Mouse (Mus musculus) layer of hippocampus, postnatal 36 days (tissue): ENCODE data around the gene Reln. TPM values are rescaled to one million over a fixed set of nuclear protein-coding genes. Genes with fewer than 3 reads are reported as not detected.

Experiments used
- DNase-seq, 2 experiments: peaks; one replicate each; pipeline ENCODE4 v3.0.0; 2022
- total RNA-seq, 2 experiments: library from RNA; stranded (reverse); gene quantifications; 2 replicates each; pipeline ENCODE4 v1.2.3; 2021

Reln gene
- 10 to 100 TPM; 41.4 to 54.1 TPM for total RNA-seq

DNA sequence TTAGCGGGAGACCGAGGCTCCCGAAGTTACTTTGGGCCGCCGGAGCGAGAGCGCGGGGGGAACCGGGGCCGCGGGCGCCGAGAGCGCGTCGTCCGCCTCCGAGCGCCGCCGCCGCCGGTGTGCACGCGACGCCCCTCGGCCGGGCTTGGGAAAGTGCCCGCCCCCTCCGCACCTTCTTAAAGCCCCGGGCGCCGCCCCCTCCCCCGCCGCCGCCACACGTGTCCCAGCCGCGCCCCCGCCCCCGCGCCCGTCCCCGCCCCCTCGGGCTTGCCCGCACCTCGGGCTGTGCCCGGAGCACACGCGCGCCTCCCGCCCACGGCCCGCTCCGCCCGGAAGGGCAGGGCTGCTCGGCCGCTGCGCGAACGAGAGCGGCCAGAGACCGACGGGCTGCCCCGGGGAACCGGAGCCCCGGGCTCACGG, at the start of gene Reln:
TSS of gene Reln (minus strand) at position 147 of the 420 bp plus-strand sequence.
- DNase-seq = no peak

- DNase-seq = no peak
Observed at GRCm38 (mm10) chr5:22388502-22388901, 44.0 kb upstream of the Reln start.

GRCm38 (mm10) chr5:22360510-22360909, 16.0 kb upstream of the Reln start:
- DNase-seq = no peak

GRCm38 (mm10) chr5:22348412-22348811, 3.9 kb upstream of the Reln start:
- DNase-seq = no peak

DNA sequence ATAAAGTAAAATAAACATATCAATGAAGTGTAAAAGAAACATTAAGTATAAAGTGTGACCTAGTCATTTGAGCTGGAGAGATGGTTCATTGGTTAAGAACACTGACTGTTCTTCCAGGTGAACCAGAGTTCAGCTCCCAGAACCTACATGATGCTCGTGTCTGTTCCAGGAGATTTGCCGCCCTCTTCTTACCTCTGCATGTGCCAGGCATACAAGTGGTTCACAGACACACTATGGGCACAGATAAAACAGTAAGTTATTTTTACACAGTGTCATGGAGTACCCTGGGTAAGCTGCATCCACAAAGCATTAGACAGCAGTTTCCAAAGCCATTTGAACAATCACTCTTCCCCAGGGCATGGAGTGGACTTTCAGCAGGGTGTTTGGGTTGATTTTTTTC, 3.2 kb upstream of the Reln start:
- DNase-seq = no peak

- DNase-seq = no peak
Observed at GRCm38 (mm10) chr5:22345894-22346635, 1.6 kb upstream of the Reln start.

GRCm38 (mm10) chr5:22344976-22345651, 612 bp upstream of the Reln start:
- no peak for DNase-seq

GRCm38 (mm10) chr5:22343843-22344555, 503 bp downstream of the Reln start:
- DNase-seq = peak in 1 of 2 experiments; percentile 12

GRCm38 (mm10) chr5:22343536-22343842, 1.0 kb downstream of the Reln start:
- no peak for DNase-seq

DNA sequence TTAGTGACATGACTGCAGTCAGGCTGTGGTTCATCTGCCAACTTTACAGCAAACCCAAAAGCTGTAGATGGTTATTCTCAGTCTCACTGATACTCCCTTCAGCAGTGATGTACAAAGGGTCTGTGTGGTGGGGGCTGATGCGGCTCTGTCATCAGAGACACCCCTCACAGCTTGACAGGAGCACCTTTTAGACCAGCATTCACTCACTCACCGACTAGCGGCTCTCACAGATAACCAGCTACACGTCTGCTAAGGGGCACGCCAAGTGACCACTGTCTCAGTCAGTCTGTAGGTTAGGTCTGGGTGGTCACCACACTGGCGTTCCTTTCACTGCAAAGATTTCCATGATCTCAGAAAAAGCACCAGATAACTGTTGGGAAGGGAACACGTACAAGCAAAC, 2.0 kb downstream of the Reln start:
- DNase-seq = no peak

DNA sequence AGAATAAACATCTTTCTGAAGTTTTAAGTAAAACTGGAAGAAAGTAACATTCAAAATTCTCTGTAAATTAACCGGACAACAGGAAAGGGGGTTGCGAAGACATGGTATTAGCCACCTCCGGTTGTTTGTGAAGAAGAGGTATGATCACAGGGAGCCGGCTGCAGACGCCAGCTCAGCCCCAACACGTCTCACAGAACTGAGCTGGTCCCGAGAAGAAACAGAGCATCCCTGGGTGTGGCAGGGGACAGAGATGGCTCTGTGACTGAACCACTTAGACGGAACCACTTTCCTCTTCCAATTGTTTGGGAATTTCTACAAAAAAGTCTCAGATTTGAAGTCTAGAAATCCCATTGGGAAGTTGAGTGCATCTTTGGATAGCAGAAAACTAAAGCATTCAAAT, 3.5 kb downstream of the Reln start:
- no peak for DNase-seq

- DNase-seq = no peak
Observed at GRCm38 (mm10) chr5:22335408-22335807, 9.1 kb downstream of the Reln start.

- no peak for DNase-seq
Observed at GRCm38 (mm10) chr5:22330802-22331201, 13.7 kb downstream of the Reln start.

- no peak for DNase-seq
Observed at GRCm38 (mm10) chr5:22328431-22329359, 15.8 kb downstream of the Reln start.

DNA sequence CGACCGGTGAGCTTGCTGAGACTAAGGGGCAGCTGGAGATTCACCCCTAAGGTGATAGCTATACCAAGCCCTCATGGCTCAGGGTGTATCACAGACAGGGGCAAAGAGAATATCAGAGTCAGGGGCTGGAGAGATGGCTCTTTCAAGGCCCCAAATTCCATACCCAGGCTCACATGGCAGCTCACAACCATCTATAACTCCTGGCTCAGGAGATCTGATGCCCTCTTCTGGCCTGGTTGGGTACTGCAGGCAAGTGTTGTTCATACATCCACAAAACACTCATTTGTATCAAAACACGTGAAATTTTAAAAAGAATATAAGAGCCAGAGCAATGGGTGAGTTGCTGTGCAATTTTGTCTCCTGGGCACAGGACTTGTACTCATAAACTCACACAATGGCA, 17.3 kb downstream of the Reln start:
- no peak for DNase-seq

GRCm38 (mm10) chr5:22323801-22324200, 20.7 kb downstream of the Reln start:
- no peak for DNase-seq

DNA sequence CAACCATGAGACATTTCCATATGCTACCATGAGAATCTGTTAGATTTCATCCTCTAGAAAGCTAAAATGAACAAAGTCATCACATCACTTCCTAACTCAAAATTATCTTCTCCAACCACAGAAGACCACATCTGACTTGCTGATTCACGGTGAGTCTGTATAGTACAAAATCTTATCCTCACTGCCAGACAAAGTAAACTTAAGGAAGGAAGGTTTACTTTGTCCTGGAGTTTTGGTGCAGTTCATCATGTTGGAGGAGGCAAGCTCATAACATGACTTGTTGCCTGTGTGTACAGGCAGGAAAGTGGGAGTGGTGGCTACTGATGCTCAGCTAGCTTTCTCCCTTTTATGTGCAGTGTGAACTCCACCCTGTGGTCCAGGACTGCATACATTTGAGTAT, 26.7 kb downstream of the Reln start:
- no peak for DNase-seq

DNA sequence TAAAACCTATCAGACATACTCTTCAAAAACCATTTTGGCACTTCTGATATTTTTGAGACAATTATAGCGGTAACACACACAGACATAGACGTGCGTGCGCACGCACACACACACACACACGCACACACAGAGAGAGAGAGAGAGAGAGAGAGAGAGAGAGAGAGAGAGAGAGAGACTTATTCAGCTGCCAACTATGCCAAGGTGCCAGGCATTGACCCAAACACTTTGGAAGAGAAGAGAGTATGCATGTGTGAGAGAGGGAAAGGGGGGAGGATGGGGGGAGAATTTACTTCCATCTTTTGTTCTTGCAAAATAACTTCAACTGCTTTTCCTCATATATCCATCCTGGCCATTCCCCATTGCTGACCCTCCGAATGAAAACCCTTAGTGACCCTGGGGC, 28.0 kb downstream of the Reln start:
- no peak for DNase-seq

GRCm38 (mm10) chr5:22315990-22316389, 28.5 kb downstream of the Reln start:
- no peak for DNase-seq

GRCm38 (mm10) chr5:22312995-22313394, 31.5 kb downstream of the Reln start:
- no peak for DNase-seq

GRCm38 (mm10) chr5:22311046-22311445, 33.5 kb downstream of the Reln start:
- no peak for DNase-seq

- DNase-seq = no peak
Observed at GRCm38 (mm10) chr5:22309001-22309400, 35.5 kb downstream of the Reln start.

DNA sequence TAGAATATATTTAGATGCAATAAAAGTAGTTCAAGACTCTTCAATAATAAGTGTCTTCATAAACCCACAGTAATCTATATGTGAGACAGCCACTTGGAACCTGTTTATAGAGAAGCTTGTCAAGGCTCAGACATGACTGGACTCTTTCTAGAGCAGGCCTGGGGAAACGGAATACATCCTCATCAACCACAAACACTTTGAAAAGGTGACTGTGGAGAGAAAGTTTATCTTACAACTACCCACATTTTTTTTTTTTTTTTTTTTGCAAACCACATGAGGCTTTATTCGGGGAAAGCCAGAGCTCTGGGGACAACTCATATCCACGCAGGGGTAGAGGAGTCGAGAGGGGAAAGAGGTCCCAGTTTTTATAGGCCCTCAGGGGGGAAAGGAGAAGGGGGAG, 36.6 kb downstream of the Reln start:
- no peak for DNase-seq
